In the genomic region with DNA sequence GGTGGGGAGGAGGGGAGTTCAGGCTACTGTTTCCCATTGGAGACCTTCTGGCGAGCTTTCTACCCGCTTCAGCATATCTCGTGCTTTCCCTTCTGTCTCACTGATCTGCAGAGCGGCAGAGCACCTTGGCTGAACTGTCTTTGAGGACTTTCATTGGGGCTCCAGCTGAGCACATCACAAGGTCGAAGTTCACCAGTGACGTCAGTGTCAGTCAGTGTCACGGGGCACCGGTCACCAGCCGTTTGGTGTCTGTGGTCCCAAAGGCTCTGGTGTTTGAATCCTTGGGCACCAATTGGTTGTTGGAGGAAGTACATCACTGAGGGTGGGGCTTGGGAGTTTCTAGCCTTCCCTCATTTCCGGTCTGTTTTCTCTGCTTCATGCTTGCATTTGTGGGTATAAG, we compare ENCODE assay signal across 26 mouse cellular contexts. TPM values are rescaled to one million over a fixed set of nuclear protein-coding genes. Genes with fewer than 3 reads are reported as not detected.
DNase-seq lines count a peak whose midpoint lies in the region; ATAC-seq and TF ChIP-seq lines count a peak whose summit lies in the region.
"Had no signal": no experiment of that assay in that cellular context is flagged by ENCODE, and none has a peak within 500 bp of the region (broad histone marks: within the 10 kb centered on the region; RNA-seq: fewer than 3 reads in every experiment).

No protein-coding gene starts in this region.

- peak; percentile 69 for TF ChIP-seq POLR2A in ES-Bruce4 (IDR thresholded peaks at IDR 0.05; ENCODE audit: insufficient read depth, low read length)

- in situ Hi-C loops in ES-E14 (cut with MboI; ENCODE audit: low sequenced_read_pairs in 2 of 2, unreplicated experiment in 2 of 2) = no loop called here

- WGBS in kidney, embryonic 15.5 days = 63% methylated on average over 10 of the region's 10 CpGs
- 67% methylated on average over 10 of the region's 10 CpGs for WGBS in limb, embryonic 12.5 days

- H3K9ac ChIP-seq in ES-Bruce4 (ENCODE audit: low read depth, poor library complexity, severe bottlenecking) (peak overlapping the region; percentile 91), ES-E14 (ENCODE audit: insufficient read depth, low read depth, low read length, poor library complexity, severe bottlenecking) (peak overlapping the region; percentile 97)
- no peak overlapping the region for H3K9ac ChIP-seq in kidney, embryonic 15.5 days
- no peak overlapping the region for H3K9ac ChIP-seq in limb, embryonic 12.5 days (replicated peaks)
- H3K9ac ChIP-seq: forebrain, embryonic 13.5 days; intestine, embryonic 15.5 days; limb, embryonic 13.5 days; liver, embryonic 13.5 days had no signal

- H3K4me2 ChIP-seq in kidney, embryonic 15.5 days = no peak overlapping the region
- H3K4me2 ChIP-seq in limb, embryonic 12.5 days = no peak overlapping the region
- H3K4me2 ChIP-seq: forebrain, embryonic 13.5 days; intestine, embryonic 15.5 days; limb, embryonic 13.5 days; liver, embryonic 13.5 days had no signal

- peak overlapping the region; percentile 78 for H3K27ac ChIP-seq in ES-Bruce4 (ENCODE audit: insufficient read depth, low read length)
- peak overlapping the region; percentile 96 for H3K27ac ChIP-seq in ES-E14 (ENCODE audit: insufficient read depth, low read depth, low read length, poor library complexity, severe bottlenecking)
- H3K27ac ChIP-seq in kidney, embryonic 15.5 days = peak overlapping the region; percentile 79; the same call in 1 of the 2 replicates
- H3K27ac ChIP-seq in limb, embryonic 12.5 days = peak overlapping the region; percentile 23; the same call in 1 of the 2 replicates
- H3K27ac ChIP-seq: forebrain, embryonic 13.5 days; heart, embryonic 10.5 days; intestine, embryonic 15.5 days; layer of hippocampus, adult 2 months; limb, embryonic 13.5 days; liver, embryonic 13.5 days had no signal

- H3K9me3 ChIP-seq in ES-Bruce4 (replicated peaks; ENCODE audit: control insufficient read depth, insufficient read depth, low read length, poor library complexity, severe bottlenecking) = no peaks in the 10 kb centered on the region
- no peaks in the 10 kb centered on the region for H3K9me3 ChIP-seq in ES-E14 (ENCODE audit: control insufficient read depth, insufficient read depth, low read depth, low read length)
- no peaks in the 10 kb centered on the region for H3K9me3 ChIP-seq in kidney, embryonic 15.5 days (replicated peaks)
- 0 out of 2 replicates have a peak, but pooled peaks cover 6% of the 10 kb centered on the region for H3K9me3 ChIP-seq in limb, embryonic 12.5 days
- H3K9me3 ChIP-seq: forebrain, embryonic 13.5 days; heart, embryonic 10.5 days; intestine, embryonic 15.5 days; limb, embryonic 13.5 days; liver, embryonic 13.5 days had no signal

- H3K27me3 ChIP-seq in ES-Bruce4 (ENCODE audit: control insufficient read depth, insufficient read depth, low read length, poor library complexity, severe bottlenecking) = no peaks in the 10 kb centered on the region
- no peaks in the 10 kb centered on the region for H3K27me3 ChIP-seq in kidney, embryonic 15.5 days
- H3K27me3 ChIP-seq in limb, embryonic 12.5 days = 0 out of 2 replicates have a peak, but pooled peaks cover 4% of the 10 kb centered on the region
- H3K27me3 ChIP-seq: forebrain, embryonic 13.5 days; intestine, embryonic 15.5 days; limb, embryonic 13.5 days had no signal

- TF ChIP-seq EP300 in ES-Bruce4 (IDR thresholded peaks at IDR 0.05; ENCODE audit: insufficient read depth, low read depth, low read length) = peak; percentile 70; the same call in 1 of the 2 replicates

- peaks cover 15% of the 10 kb centered on the region; the same call in 1 of the 2 replicates for H3K36me3 ChIP-seq in ES-Bruce4 (ENCODE audit: control insufficient read depth, insufficient read depth, low read length, poor library complexity, severe bottlenecking)
- peaks cover 14% of the 10 kb centered on the region; the same call in 1 of the 2 replicates for H3K36me3 ChIP-seq in ES-E14 (ENCODE audit: control insufficient read depth, insufficient read depth, low read length, poor library complexity, severe bottlenecking)
- H3K36me3 ChIP-seq in kidney, embryonic 15.5 days = no peaks in the 10 kb centered on the region
- no peaks in the 10 kb centered on the region for H3K36me3 ChIP-seq in limb, embryonic 12.5 days
- H3K36me3 ChIP-seq: G1E; heart, embryonic 10.5 days; intestine, embryonic 15.5 days; limb, embryonic 13.5 days; liver, embryonic 13.5 days had no signal

- peak; percentile 89 for DNase-seq in ES-E14 (ENCODE audit: low read depth, low spot score)
- no peak for DNase-seq in gastrocnemius, postnatal 4 days (ENCODE audit: low spot score in 2 of 2)
- no peak for DNase-seq in lung, postnatal 10 days
- DNase-seq: adrenal gland, postnatal 10 days; cerebellum, adult 8-10 months; cerebellum, postnatal 36 days; heart, postnatal 4 days; liver, embryonic 13.5 days; lung, adult 2 months; right cerebral cortex, adult 18-20 months; right cerebral cortex, postnatal 4 days; thymus, postnatal 25 days had no signal

- ATAC-seq in kidney, embryonic 15.5 days (replicated peaks; ENCODE audit: low FRiP score) = no peak
- no peak for ATAC-seq in limb, embryonic 12.5 days (ENCODE audit: insufficient number of reproducible peaks, insufficient read depth, low FRiP score, low TSS enrichment, low read depth)
- ATAC-seq in megakaryocyte, adult 5-6 weeks (ENCODE audit: poor library complexity, severe bottlenecking) = no peak
- ATAC-seq: forebrain, embryonic 13.5 days; hindbrain, embryonic 16.5 days; intestine, embryonic 15.5 days; midbrain, embryonic 16.5 days; Patski had no signal

- TF ChIP-seq CTCF in ES-Bruce4 (IDR thresholded peaks at IDR 0.05; ENCODE audit: low read depth, low read length) = no peak

- H3K4me1 ChIP-seq in ES-Bruce4 (ENCODE audit: control insufficient read depth, insufficient read depth, low read length) (peaks cover 2% of the 10 kb centered on the region), ES-E14 (ENCODE audit: control insufficient read depth in 2 of 2, insufficient read depth in 2 of 2, low read length in 2 of 2, poor library complexity in 1 of 2) (peaks cover 6 to 10% of the 10 kb centered on the region in 2 experiments; a peak in 1 of 4 replicates)
- peaks cover 45% of the 10 kb centered on the region for H3K4me1 ChIP-seq in kidney, embryonic 15.5 days
- H3K4me1 ChIP-seq in limb, embryonic 12.5 days (replicated peaks) = peaks cover 42% of the 10 kb centered on the region
- H3K4me1 ChIP-seq: heart, embryonic 10.5 days; intestine, embryonic 15.5 days; liver, embryonic 13.5 days had no signal

- H3K4me3 ChIP-seq in ES-Bruce4 (ENCODE audit: low read depth, low read length) (peak overlapping the region; percentile 98), ES-E14 (ENCODE audit: insufficient read depth in 1 of 2, low read depth in 1 of 2, low read length in 2 of 2, poor library complexity in 1 of 2, severe bottlenecking in 1 of 2) (peak overlapping the region; percentile 93 to 95)
- no peak overlapping the region for H3K4me3 ChIP-seq in kidney, embryonic 15.5 days (replicated peaks)
- no peak overlapping the region for H3K4me3 ChIP-seq in limb, embryonic 12.5 days (replicated peaks)
- H3K4me3 ChIP-seq: forebrain, embryonic 13.5 days; heart, embryonic 10.5 days; intestine, embryonic 15.5 days; layer of hippocampus, adult 2 months; limb, embryonic 13.5 days; liver, embryonic 13.5 days; megakaryocyte, embryonic 14.5 days had no signal

TF ChIP-seq in ES-E14, 5 proteins besides CTCF, POLR2A, EP300 and RAD21:
- TF ChIP-seq ZNF384 (IDR thresholded peaks at IDR 0.05; ENCODE audit: low read depth, low read length) = no peak
- TF ChIP-seq MAFK (IDR thresholded peaks at IDR 0.05; ENCODE audit: insufficient read depth, low read depth, low read length) = no peak
- no peak for TF ChIP-seq CHD2 (IDR thresholded peaks at IDR 0.05; ENCODE audit: low read depth, low read length)
- no peak for TF ChIP-seq ZC3H11A (IDR thresholded peaks at IDR 0.05; ENCODE audit: borderline replicate concordance, low read depth, low read length)
- TF ChIP-seq HCFC1 (IDR thresholded peaks at IDR 0.05; ENCODE audit: borderline replicate concordance, insufficient read depth, low read length) = no peak

RNA-seq across cellular contexts. Expression of a gene that starts 51.2 kb away (rescaled TPM):
- 35.9 and 37.7 TPM in 2 replicates for polyA plus RNA-seq in ES-Bruce4 (2011; ENCODE audit: insufficient read depth, insufficient read length, low read depth, missing spikeins)
- 54.4 and 57.3 TPM in 2 replicates for total RNA-seq in ES-E14 (2012; rRNA removed)
- polyA plus RNA-seq in kidney, embryonic 15.5 days (2015; fragmentation: Nextera tagmentation; extraction: Ambion mirVana) = 26.4 and 27.8 TPM in 2 replicates
- polyA plus RNA-seq in limb, embryonic 12.5 days (2016; fragmentation: Nextera tagmentation; extraction: Ambion mirVana) = 52.6 and 54.0 TPM in 2 replicates
- 10 to 100 TPM; 15.7 to 16.4 TPM for total RNA-seq in gastrocnemius, postnatal 4 days (2021)
- 6.7 and 8.8 TPM in 2 replicates for total RNA-seq in megakaryocyte, adult 5-6 weeks (2015)
- total RNA-seq in megakaryocyte, adult 5-6 weeks (2017) = 13.8 and 17.2 TPM in 2 replicates

Comparison
In these comparisons a context has a peak if more than half of its experiments do, and no peak if none do; other contexts are left out.
1. H3K27ac ChIP-seq: peak in every context shown above with its lines; median percentile 96 in ES-E14; 79 in kidney, embryonic 15.5 days; 78 in ES-Bruce4; 23 in limb, embryonic 12.5 days.
2. H3K4me3 ChIP-seq: peak in ES-Bruce4 (single experiment) and ES-E14 (2 of 2); none in kidney, embryonic 15.5 days (single experiment) and limb, embryonic 12.5 days (single experiment).
3. H3K9ac ChIP-seq: peak in ES-Bruce4 (single experiment) and ES-E14 (single experiment); none in kidney, embryonic 15.5 days (single experiment) and limb, embryonic 12.5 days (single experiment).